Mouse (Mus musculus) splenic B cell, adult 2 months (primary cell): ENCODE measurements around the gene Myg1.

Experiments used
- DNase-seq: peaks from one replicate; pipeline ENCODE4 v3.0.0-alpha.2; 2011; ENCODE audit warnings: low read depth, low spot score
- H3K27me3 ChIP-seq: 2 replicates; pipeline ENCODE4 v1.6.1; 2012; ENCODE audit warnings: mild to moderate bottlenecking, low read length, moderate library complexity, mixed read lengths; ENCODE audit not compliant: control insufficient read depth, poor library complexity, insufficient read depth, severe bottlenecking
- H3K36me3 ChIP-seq: 2 replicates; pipeline ENCODE4 v1.6.1; 2012; ENCODE audit warnings: mild to moderate bottlenecking, low read length, moderate library complexity, mixed read lengths; ENCODE audit not compliant: control insufficient read depth, poor library complexity, insufficient read depth, severe bottlenecking

Myg1 gene

DNA sequence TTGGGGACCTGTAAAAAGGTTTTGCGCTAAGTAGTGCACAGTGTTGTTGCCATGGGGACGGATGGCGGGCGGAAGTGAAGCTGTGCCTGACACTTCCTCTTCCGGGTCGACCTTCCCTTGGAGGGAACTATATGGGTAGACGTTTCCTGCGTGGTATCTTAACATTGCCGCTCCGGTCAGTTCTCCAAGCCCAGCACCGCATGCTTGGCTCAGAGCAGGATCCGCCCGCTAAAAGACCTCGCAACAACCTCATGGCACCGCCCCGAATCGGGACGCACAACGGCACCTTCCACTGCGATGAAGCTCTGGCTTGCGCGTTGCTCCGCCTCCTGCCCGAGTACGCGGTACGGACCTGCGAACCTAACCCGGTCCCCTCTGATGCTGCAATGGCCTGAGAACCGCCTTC, at the start of gene Myg1:
Gene Myg1 (plus strand): TSS at position 100 of the 406 bp plus-strand sequence.
- no peaks in the 10 kb centered on the region for H3K27me3 ChIP-seq
- H3K36me3 ChIP-seq, result peaks cover 5% of the 10 kb centered on the region
- peak; percentile 89 for DNase-seq

DNA sequence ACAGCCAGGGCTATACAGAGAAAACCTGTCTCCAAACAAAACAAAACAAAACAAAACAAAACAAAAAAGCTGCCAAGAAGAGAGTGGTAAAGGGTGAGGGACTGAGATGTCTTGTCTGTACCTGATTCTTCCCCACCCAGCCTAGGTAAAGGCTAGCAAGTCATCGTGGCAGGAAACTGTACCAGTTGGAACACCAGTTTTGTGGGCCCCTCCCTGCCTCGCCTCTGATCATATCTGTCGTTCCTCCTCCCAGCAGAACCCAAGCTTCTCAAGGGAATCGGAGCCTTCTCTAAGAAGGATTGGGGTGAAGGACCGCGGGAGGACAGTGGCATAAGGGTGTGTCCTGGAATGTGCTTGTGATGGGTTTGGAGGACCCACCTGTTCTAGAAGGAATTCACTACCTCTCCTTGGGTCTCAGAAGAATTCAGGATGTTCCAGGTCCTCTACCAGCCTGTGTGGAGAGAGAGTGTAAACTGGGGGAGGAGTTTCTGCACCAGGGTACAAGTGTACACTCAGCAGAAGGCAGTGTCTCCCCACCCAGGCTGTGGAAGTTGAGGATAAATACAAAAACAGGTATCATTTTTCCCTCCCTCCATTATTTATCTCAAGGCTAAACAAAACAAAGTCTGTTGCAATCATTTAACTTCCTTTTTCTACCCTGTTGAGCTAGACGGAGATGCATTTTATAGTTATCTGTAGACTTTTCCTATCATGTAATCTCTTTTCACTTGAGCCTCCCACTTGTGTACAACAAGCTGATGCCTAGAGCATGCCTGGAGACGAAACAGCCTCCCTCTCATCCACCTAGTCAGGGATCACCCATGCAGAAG, 48.8 kb upstream of the Myg1 start:
- H3K27me3 ChIP-seq, result no peaks in the 10 kb centered on the region
- no peak for DNase-seq
- peaks cover 3% of the 10 kb centered on the region; the same call in 1 of the 2 replicates for H3K36me3 ChIP-seq

DNA sequence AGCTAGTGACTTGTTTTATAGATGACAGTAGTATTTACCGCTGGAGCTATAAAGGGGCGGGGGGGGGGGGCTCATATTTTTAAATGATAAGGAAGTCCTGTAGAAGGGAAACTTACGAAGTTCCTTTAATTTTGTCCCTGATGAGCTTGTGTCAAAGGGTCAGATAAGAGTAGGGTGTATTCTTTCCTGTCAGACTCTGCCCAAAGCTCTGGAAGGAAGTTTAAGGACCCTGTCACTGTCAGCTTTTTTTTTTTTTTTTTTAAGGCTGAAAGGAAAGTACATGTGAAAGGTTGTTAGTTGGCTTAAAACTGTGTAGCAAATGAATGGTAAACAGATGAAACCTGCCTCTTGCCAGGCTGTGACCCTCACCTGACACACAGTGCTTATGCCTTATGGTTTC, 47.9 kb upstream of the Myg1 start:
- no peaks in the 10 kb centered on the region for H3K27me3 ChIP-seq
- no peak for DNase-seq
- peaks cover 3% of the 10 kb centered on the region; the same call in 1 of the 2 replicates for H3K36me3 ChIP-seq

DNA sequence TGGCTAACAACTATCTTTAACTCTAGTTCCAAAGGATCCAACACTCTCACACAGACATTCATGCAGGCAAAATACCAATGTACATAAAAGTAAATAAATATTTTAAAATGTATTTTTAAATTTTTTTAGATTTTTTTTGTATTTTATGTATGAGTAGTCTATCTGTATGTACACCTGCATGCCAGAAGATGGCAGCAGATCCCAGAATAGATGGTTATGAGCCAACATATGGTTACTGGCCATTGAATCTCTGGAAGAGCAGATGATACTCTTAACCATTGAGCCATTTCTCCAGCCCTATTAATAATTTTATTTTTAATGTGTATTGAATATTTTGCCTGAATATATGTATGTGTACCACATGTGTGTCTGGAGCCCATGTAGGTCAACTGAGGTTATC, 44.1 kb upstream of the Myg1 start:
- DNase-seq, result peak; percentile 81
- H3K27me3 ChIP-seq, result no peaks in the 10 kb centered on the region
- H3K36me3 ChIP-seq, result no peaks in the 10 kb centered on the region

DNA sequence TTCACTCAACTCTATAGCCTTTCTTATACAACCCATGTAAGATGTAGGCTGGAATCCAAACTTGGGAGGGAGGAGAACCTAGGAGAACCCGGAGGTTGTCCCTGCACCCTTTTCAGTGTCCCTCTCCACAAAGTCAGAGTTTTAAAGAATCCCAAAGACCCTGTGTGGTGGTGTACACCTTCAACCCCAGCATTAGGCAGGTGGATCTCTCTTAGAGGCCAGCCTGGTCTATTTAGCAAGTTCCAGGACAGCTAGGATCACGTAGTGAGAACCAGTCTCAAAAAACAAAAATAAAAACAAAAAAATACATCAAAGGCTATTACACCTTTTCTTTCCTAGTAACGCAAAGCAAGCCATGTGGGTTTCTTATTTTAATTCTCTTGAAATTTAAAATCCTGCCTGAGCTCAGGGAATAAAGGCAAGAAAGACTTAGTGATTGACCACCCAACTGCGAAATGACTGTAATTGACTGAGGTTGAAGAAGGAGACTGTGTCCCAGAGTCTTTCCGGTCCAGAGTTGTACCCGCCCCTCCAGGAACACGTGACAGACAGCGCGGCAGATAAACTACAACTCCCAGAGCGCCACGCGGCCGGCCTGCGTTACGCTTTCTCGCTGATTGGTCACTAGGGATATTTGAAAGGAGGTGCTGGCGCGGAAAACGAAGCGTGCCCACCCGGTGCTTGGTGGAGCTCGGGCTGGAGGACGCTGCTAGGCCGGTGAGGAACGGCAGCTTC, 35.7 kb upstream of the Myg1 start, which contains the start of gene Espl1:
Gene Espl1 (plus strand): TSS at position 634 of the 735 bp plus-strand sequence.
- peak; percentile 94 for DNase-seq
- Histone ChIP-seq H3K27me3 (no peaks in the 10 kb centered on the region), H3K36me3 (no peaks in the 10 kb centered on the region)

DNA sequence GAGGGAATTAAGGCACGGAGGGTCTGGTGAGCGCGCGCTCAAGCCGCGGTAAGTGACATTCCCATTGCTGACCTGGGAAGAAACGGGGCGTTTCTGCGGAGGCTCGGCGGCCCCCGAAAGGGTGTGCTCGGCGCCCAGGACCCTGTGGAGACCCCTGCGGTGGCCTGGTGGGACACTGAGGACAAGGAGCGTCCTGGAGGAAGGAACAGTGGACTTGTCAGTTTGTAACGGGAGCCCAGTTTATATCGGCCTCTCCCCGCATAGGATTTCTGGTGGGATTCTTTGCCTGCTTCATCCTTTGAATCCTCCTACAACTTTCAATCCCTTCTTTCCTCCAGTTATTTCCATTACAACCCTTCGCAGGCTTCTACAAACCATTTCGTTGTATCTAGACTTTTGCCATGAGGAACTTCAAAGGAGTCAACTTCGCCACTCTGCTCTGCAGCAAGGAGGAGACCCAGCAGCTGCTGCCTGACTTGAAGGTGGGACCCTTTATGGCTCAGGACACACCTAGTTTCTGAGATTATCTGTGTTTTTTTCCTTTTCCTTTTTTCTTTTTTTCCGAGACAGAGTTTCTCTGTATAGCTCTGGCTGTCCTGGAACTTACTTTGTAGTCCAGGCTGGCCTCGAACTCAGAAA, 35.0 kb upstream of the Myg1 start:
- no peaks in the 10 kb centered on the region for H3K36me3 ChIP-seq
- no peak for DNase-seq
- no peaks in the 10 kb centered on the region for H3K27me3 ChIP-seq

DNA sequence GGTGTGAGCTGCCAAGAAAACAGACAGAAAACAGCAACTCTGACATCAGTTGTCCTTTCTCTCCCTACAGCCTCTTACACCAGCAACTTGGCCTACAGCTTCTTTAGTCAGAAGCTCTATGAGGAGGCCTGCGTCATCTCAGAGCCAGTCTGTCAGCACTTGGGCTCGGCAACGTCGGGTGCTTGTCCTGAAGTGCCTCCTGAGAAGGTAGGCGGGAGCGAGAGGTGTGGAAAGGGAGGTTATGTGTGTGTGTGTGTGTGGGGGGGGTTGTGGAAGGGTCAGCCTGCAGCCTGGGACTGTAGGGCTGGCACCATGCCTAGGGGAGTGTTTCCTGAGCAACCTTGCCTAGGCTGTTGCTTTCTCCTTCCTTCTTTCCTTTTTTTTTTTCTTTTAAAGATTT, 29.0 kb upstream of the Myg1 start:
- H3K36me3 ChIP-seq, result no peaks in the 10 kb centered on the region
- no peak for DNase-seq
- no peaks in the 10 kb centered on the region for H3K27me3 ChIP-seq

DNA sequence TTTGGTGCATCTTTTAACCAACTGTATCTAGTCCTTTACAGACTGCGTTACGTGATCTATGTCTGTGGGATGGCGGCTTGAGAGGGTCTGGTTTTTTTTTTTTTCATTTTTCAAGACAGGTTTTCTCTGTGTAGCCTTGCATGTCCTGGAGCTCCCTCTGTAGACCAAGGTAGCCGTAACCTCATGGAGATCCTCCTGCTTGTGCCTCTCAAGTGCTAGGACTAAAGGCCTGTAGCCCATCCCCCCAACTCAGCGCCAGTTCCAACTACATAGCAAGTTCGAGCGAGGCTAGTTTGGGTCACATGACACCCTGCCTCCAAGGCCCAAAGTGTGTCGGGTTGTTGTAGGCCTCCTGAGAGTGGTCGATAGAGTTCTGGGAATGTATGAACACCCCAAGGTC, 22.8 kb upstream of the Myg1 start:
- no peaks in the 10 kb centered on the region for H3K27me3 ChIP-seq
- no peak for DNase-seq
- H3K36me3 ChIP-seq, result no peaks in the 10 kb centered on the region

DNA sequence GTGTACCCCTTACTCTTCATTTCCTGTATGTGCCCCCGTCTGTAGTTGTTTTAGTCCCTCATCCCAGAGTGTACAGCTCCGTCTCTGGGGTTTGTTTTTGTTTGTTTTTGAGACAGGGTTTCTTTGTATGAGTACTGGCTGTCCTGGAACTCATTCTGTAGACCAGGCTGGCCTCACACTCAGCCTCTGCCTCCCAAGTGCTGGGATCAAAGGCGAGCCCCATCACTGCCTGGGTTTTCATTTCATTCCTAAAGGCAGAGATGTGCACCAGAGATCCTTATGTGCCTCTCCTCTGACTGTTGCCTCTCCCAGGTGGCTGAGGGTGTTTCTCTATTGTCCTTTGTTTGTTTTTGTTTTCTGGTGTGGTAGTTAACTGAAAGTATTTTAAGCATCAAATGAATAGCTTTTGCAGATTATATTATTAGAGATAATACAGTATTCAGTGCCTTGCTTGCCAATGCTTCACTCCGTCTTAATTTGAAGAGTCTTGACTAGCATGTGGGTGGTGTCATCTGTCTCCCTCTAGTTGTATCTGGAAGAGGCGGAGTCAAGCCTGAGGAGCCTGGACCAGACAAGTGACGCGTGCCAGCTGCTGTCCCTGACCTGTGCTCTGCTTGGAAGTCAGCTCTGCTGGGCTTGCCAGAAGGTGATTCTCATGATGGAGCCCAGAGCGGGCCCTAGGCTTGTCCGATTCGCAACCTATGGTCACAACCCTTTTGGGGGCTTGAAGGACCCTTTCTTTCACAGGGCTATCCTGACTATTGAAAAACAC, 21.2 kb upstream of the Myg1 start:
- Histone ChIP-seq H3K36me3 (no peaks in the 10 kb centered on the region), H3K27me3 (no peaks in the 10 kb centered on the region)
- DNase-seq, result no peak

DNA sequence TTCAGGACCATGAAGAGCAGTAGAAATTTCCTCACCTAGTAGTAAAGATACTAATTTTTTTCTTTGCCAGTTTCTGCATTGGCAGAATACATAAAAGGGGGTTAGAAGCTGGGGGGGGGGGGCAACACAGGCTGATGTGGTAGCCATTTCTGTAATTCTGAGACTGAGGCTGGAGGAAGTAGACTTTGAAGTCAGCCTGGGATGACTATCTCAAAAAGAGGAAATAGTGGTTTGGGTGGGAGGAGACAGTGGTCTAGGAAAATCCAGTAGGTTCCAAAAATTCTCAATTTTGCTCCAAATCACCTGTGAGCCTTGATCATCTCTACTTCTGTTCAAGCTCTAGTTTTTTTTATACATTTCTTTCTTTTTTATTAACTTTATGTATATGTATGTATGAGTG, 20.0 kb upstream of the Myg1 start:
- DNase-seq, result peak; percentile 39
- Histone ChIP-seq H3K27me3 (no peaks in the 10 kb centered on the region), H3K36me3 (no peaks in the 10 kb centered on the region)

DNA sequence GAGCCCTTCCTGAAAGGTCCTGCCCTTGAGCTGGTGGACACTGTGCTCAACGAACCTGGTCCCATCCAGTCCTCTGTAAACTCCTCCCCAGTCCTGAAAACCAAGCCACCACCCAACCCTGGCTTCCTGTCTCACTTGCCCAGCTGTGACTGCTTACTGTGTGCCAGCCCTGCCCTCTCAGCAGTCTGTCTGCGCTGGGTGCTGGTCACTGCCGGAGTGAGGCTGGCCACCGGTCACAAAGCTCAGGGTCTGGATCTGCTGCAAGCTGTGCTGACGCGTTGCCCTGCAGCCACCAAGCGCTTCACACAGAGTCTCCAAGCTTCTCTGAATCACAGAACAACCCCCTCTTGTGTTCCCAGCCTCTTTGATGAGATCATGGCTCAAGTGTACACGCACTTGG, 16.2 kb upstream of the Myg1 start:
- DNase-seq, result no peak
- Histone ChIP-seq H3K36me3 (no peaks in the 10 kb centered on the region), H3K27me3 (no peaks in the 10 kb centered on the region)

DNA sequence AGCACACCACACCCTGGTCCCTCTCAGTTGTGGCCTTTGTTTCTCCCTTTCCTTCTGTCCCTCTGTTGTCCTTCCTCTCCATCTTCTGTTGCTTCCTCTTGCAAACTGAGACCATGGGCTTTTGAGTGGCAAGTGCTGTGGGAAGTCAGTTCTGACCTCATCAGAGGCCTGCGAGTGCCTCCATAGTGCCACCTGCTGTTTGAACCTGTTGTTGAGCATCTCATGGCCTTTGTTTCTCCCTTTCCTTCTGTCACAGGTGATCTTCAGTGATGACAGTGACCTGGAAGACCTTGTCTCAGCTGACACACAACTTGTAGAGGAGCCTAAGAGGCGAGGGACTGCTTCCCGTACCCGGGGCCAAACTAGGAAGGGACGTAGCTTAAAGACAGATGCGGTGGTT, 15.2 kb upstream of the Myg1 start:
- Histone ChIP-seq H3K36me3 (no peaks in the 10 kb centered on the region), H3K27me3 (no peaks in the 10 kb centered on the region)
- peak; percentile 85 for DNase-seq

DNA sequence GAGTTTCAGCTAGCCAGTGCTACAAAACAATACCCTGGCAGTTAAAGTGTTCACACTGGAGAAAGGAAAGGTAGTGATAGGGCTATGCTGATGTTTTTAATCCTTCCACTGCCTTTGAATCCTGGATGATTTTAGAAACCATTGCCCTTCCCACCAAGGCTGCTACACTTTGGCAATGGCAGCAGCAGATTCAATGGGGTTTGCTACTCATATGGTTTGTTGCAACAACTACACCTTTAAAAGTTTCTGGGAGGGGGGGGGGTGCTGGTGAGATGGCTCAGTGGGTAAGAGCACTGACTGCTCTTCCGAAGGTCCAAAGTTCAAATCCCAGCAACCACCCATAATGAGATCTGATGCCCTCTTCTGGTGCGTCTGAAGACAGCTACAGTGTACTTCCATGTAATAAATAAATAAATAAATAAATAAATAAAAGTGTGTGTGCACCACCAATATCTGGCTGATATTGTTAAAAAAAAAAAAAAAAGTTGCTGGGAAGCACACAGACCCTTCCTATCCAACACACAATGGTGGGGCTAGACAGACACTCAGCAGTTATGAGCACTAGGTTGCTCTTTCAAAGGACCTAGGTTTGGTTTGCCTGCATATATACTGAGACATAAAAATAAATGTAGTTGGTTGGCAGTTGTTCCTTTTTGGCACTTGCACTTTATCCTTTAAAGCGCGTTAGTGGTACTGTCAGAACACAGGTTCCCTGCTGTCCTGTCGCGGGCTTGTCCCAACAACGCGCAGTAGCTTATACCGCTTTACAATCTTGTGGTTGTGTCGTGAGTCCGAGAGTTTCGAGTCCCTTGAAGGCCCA, 6.6 kb upstream of the Myg1 start:
- no peaks in the 10 kb centered on the region for H3K36me3 ChIP-seq
- H3K27me3 ChIP-seq, result no peaks in the 10 kb centered on the region
- DNase-seq, result no peak
